22 mouse cellular contexts compared by ENCODE assay signal in genomic region chr3:21020946-21021345, GRCm38 (mm10).
DNase-seq lines count a peak whose midpoint lies in the region; ATAC-seq and TF ChIP-seq lines count a peak whose summit lies in the region.
"Had no signal": no experiment of that assay in that cellular context is flagged by ENCODE, and none has a peak within 500 bp of the region (broad histone marks: within the 10 kb centered on the region; RNA-seq: fewer than 3 reads in every experiment).

No protein-coding gene starts in this region.

- ATAC-seq in hindbrain, postnatal 0 days = no peak
- no peak for ATAC-seq in hindbrain, embryonic 16.5 days
- no peak for ATAC-seq in stomach, postnatal 0 days (ENCODE audit: low FRiP score, low TSS enrichment)
- ATAC-seq: CD4-positive, CD25-positive, alpha-beta regulatory T cell, adult 4 months; inflammation-experienced regulatory T-cells, adult 6 months; liver, postnatal 0 days; Patski had no signal

- 47% methylated on average over 1 of the region's 1 CpGs for WGBS in hindbrain, postnatal 0 days
- 79% methylated on average over 1 of the region's 1 CpGs for WGBS in hindbrain, embryonic 16.5 days
- 50% methylated on average over 1 of the region's 1 CpGs for WGBS in stomach, postnatal 0 days
- 83% methylated on average over 1 of the region's 1 CpGs for WGBS in heart, embryonic 10.5 days

- H3K27ac ChIP-seq in hindbrain, postnatal 0 days = no peak overlapping the region
- no peak overlapping the region for H3K27ac ChIP-seq in hindbrain, embryonic 16.5 days (ENCODE audit: low read depth, low read length)
- H3K27ac ChIP-seq in stomach, postnatal 0 days (replicated peaks) = no peak overlapping the region
- no peak overlapping the region for H3K27ac ChIP-seq in heart, embryonic 10.5 days
- H3K27ac ChIP-seq: limb, embryonic 15.5 days; stomach, embryonic 15.5 days had no signal

- DNase-seq in cerebellum, postnatal 14 days = peak; percentile 20 to 54
- no peak for DNase-seq in cerebellum, adult 8-10 months
- DNase-seq in hindbrain, postnatal 0 days (ENCODE audit: low spot score) = peak; percentile 31
- DNase-seq in brain, embryonic 14.5 days (ENCODE audit: low read depth) = peak; percentile 81
- DNase-seq in layer of hippocampus, adult 9-10 months (ENCODE audit: low spot score) = peak; percentile 38
- no peak for DNase-seq in stomach, postnatal 0 days (ENCODE audit: low spot score)
- DNase-seq in heart, embryonic 10.5 days (ENCODE audit: low spot score) = no peak
- DNase-seq: adrenal gland, adult 8-10 months; cerebellum, adult 11 months; heart, postnatal 10 days; kidney, adult 9 months; kidney, postnatal 36 days; liver, postnatal 0 days; midbrain, embryonic 14.5 days; right cerebral cortex, postnatal 25 days had no signal

- no peak overlapping the region for H3K4me3 ChIP-seq in hindbrain, postnatal 0 days (ENCODE audit: low read length)
- H3K4me3 ChIP-seq in hindbrain, embryonic 16.5 days (ENCODE audit: low read length) = no peak overlapping the region
- H3K4me3 ChIP-seq in stomach, postnatal 0 days (ENCODE audit: low read depth, low read length) = no peak overlapping the region
- H3K4me3 ChIP-seq in heart, embryonic 10.5 days = no peak overlapping the region
- H3K4me3 ChIP-seq: limb, embryonic 15.5 days; megakaryocyte, embryonic 14.5 days; stomach, embryonic 15.5 days had no signal

- no peaks in the 10 kb centered on the region for H3K36me3 ChIP-seq in hindbrain, postnatal 0 days (ENCODE audit: insufficient read depth, low read length)
- H3K36me3 ChIP-seq in hindbrain, embryonic 16.5 days (ENCODE audit: control insufficient read depth, insufficient read depth, low read length) = no peaks in the 10 kb centered on the region
- H3K36me3 ChIP-seq in stomach, postnatal 0 days (ENCODE audit: control insufficient read depth, insufficient read depth, low read length) = no peaks in the 10 kb centered on the region
- H3K36me3 ChIP-seq in heart, embryonic 10.5 days = no peaks in the 10 kb centered on the region
- H3K36me3 ChIP-seq: limb, embryonic 15.5 days; stomach, embryonic 15.5 days had no signal

- no peak for TF ChIP-seq EP300 in stomach, postnatal 0 days (optimal IDR thresholded peaks at IDR 0.05)

- no peaks in the 10 kb centered on the region for H3K4me1 ChIP-seq in hindbrain, postnatal 0 days (ENCODE audit: insufficient read depth, low read length)
- H3K4me1 ChIP-seq in hindbrain, embryonic 16.5 days (ENCODE audit: control insufficient read depth, insufficient read depth, low read depth, low read length) = no peaks in the 10 kb centered on the region
- no peaks in the 10 kb centered on the region for H3K4me1 ChIP-seq in stomach, postnatal 0 days (replicated peaks; ENCODE audit: control insufficient read depth, insufficient read depth)
- H3K4me1 ChIP-seq in heart, embryonic 10.5 days = no peaks in the 10 kb centered on the region
- H3K4me1 ChIP-seq: limb, embryonic 15.5 days; megakaryocyte, embryonic 14.5 days; stomach, embryonic 15.5 days had no signal

- no peak overlapping the region for H3K9ac ChIP-seq in hindbrain, postnatal 0 days (replicated peaks; ENCODE audit: low read length)
- H3K9ac ChIP-seq in hindbrain, embryonic 16.5 days (ENCODE audit: low read depth, low read length) = no peak overlapping the region
- H3K9ac ChIP-seq in stomach, postnatal 0 days (ENCODE audit: low read length) = no peak overlapping the region
- H3K9ac ChIP-seq: limb, embryonic 15.5 days; liver, postnatal 0 days; stomach, embryonic 15.5 days had no signal

- TF ChIP-seq POLR2A in brain, embryonic 14.5 days (IDR thresholded peaks at IDR 0.05; ENCODE audit: borderline replicate concordance, extremely low read depth, insufficient read depth, insufficient read length, poor library complexity, severe bottlenecking) = no peak

- no peaks in the 10 kb centered on the region for H3K27me3 ChIP-seq in hindbrain, postnatal 0 days (ENCODE audit: insufficient read depth, low read length)
- H3K27me3 ChIP-seq in hindbrain, embryonic 16.5 days (replicated peaks; ENCODE audit: control insufficient read depth, insufficient read depth, low read length) = no peaks in the 10 kb centered on the region
- H3K27me3 ChIP-seq in stomach, postnatal 0 days (ENCODE audit: control insufficient read depth, insufficient read depth, low read length) = no peaks in the 10 kb centered on the region
- no peaks in the 10 kb centered on the region for H3K27me3 ChIP-seq in heart, embryonic 10.5 days (ENCODE audit: insufficient read depth, poor library complexity, severe bottlenecking)
- H3K27me3 ChIP-seq: limb, embryonic 15.5 days; megakaryocyte, embryonic 14.5 days; Patski; stomach, embryonic 15.5 days had no signal

- no peaks in the 10 kb centered on the region for H3K9me3 ChIP-seq in hindbrain, postnatal 0 days (ENCODE audit: low read length)
- no peaks in the 10 kb centered on the region for H3K9me3 ChIP-seq in hindbrain, embryonic 16.5 days (ENCODE audit: control insufficient read depth, low read length)
- H3K9me3 ChIP-seq in stomach, postnatal 0 days (ENCODE audit: control insufficient read depth, low read length) = no peaks in the 10 kb centered on the region
- no peaks in the 10 kb centered on the region for H3K9me3 ChIP-seq in heart, embryonic 10.5 days
- H3K9me3 ChIP-seq: limb, embryonic 15.5 days; megakaryocyte, embryonic 14.5 days; stomach, embryonic 15.5 days had no signal

- no peak overlapping the region for H3K4me2 ChIP-seq in hindbrain, postnatal 0 days (ENCODE audit: low read depth, low read length)
- H3K4me2 ChIP-seq in hindbrain, embryonic 16.5 days (ENCODE audit: low read length) = no peak overlapping the region
- no peak overlapping the region for H3K4me2 ChIP-seq in stomach, postnatal 0 days (replicated peaks; ENCODE audit: low read depth)
- H3K4me2 ChIP-seq: limb, embryonic 15.5 days; stomach, embryonic 15.5 days had no signal

- TF ChIP-seq CTCF in hindbrain, postnatal 0 days (IDR thresholded peaks at IDR 0.05; ENCODE audit: low read depth) = no peak
- no peak for TF ChIP-seq CTCF in brain, embryonic 14.5 days (IDR thresholded peaks at IDR 0.05; ENCODE audit: borderline replicate concordance, extremely low read depth, insufficient read depth, insufficient read length)
- no peak for TF ChIP-seq CTCF in stomach, postnatal 0 days (IDR thresholded peaks at IDR 0.05; ENCODE audit: low read depth)

Comparison
In these comparisons a context has a peak if more than half of its experiments do, and no peak if none do; other contexts are left out.
1. DNase-seq: peak in cerebellum, postnatal 14 days (2 of 2), hindbrain, postnatal 0 days (single experiment), brain, embryonic 14.5 days (single experiment) and layer of hippocampus, adult 9-10 months (single experiment); none in cerebellum, adult 8-10 months (single experiment), stomach, postnatal 0 days (single experiment) and heart, embryonic 10.5 days (single experiment).